Comparison of ENCODE assay signal across 8 mouse cellular contexts in the genomic region with DNA sequence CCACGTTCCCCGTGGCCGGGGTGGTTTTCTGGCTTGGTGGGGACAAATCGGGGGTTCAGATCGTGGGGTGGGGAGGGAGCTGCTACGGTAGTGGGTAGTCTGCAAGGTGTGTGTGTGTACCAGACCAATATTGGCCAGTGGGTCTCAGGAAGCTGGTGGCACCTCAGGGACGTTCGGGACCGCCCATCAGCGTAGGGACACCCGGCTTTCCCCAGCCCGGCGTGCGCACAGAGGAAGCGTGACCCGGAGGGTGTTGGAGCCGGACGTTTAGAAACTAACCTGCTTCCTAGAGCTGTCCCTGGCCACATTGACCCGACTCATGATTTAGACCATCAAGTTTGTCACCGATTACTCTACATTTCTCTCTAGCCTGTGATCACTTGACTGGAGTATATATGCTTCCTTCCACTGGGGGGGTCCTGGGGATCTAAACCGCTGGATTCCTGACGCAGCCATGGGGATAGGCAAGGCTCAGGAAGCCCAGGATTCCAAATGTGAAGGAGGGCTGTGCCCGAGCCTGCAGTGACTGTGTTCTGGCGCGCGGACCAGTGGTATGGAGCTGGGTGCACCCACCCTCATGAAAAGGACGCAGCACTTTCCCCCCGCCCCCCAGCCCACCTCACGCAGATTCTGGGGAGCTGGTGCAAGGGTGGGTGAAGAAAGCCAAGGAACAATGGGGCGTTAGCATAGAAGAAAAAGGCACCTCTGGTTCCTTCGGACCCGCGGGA.
DNase-seq lines count a peak whose midpoint lies in the region; ATAC-seq and TF ChIP-seq lines count a peak whose summit lies in the region.

No protein-coding gene starts in this region.

- peak overlapping the region; percentile 40 for H3K4me3 ChIP-seq in thymus, adult 2 months (ENCODE audit: control insufficient read depth, insufficient read depth, low read length)
- peak overlapping the region; percentile 73 for H3K4me3 ChIP-seq in heart, embryonic 15.5 days
- peak overlapping the region; percentile 81 for H3K4me3 ChIP-seq in limb, embryonic 10.5 days
- peak overlapping the region; percentile 86 for H3K4me3 ChIP-seq in midbrain, embryonic 16.5 days (ENCODE audit: low read depth, low read length)

- H3K27ac ChIP-seq in thymus, adult 2 months (ENCODE audit: control insufficient read depth, insufficient read depth, low read length) = no peak overlapping the region
- H3K27ac ChIP-seq in heart, embryonic 15.5 days = no peak overlapping the region
- peak overlapping the region; percentile 81 for H3K27ac ChIP-seq in limb, embryonic 10.5 days
- H3K27ac ChIP-seq in midbrain, embryonic 16.5 days (ENCODE audit: low read length) = peak overlapping the region; percentile 91

- WGBS in thymus, adult 2 months = 3% methylated on average over 33 of the region's 33 CpGs
- under 1% methylated on average over 33 of the region's 33 CpGs for WGBS in heart, embryonic 15.5 days
- WGBS in limb, embryonic 10.5 days = under 1% methylated on average over 33 of the region's 33 CpGs
- WGBS in midbrain, embryonic 16.5 days = 0% methylated on average over 33 of the region's 33 CpGs

- no peak for DNase-seq in thymus, adult 2 months
- DNase-seq in thymus, postnatal 0 days (ENCODE audit: low spot score) = no peak
- DNase-seq in embryo, embryonic 11 days = peak; percentile 56
- DNase-seq in limb, embryonic 10.5 days (ENCODE audit: low spot score) = peak; percentile 68
- no peak for DNase-seq in layer of hippocampus, postnatal 25 days (ENCODE audit: extremely low spot score in 1 of 2, low spot score in 1 of 2)
- no peak for DNase-seq in testis, postnatal 10 days (ENCODE audit: low spot score)

- H3K36me3 ChIP-seq in thymus, adult 2 months (ENCODE audit: control insufficient read depth, insufficient read depth, low read length) = no peaks in the 10 kb centered on the region
- no peaks in the 10 kb centered on the region for H3K36me3 ChIP-seq in heart, embryonic 15.5 days
- no peaks in the 10 kb centered on the region for H3K36me3 ChIP-seq in limb, embryonic 10.5 days
- no peaks in the 10 kb centered on the region for H3K36me3 ChIP-seq in midbrain, embryonic 16.5 days (ENCODE audit: control insufficient read depth, insufficient read depth, low read length)

- TF ChIP-seq CTCF in thymus, adult 2 months (IDR thresholded peaks at IDR 0.05; ENCODE audit: borderline replicate concordance, control insufficient read depth, extremely low read depth, insufficient read depth, low read length, poor library complexity) = no peak

- H3K9ac ChIP-seq in heart, embryonic 15.5 days = peak overlapping the region; percentile 49
- peak overlapping the region; percentile 77 for H3K9ac ChIP-seq in midbrain, embryonic 16.5 days (ENCODE audit: low read depth, low read length)

- peaks cover 25% of the 10 kb centered on the region for H3K4me1 ChIP-seq in thymus, adult 2 months (replicated peaks; ENCODE audit: control insufficient read depth, insufficient read depth, low read length)
- peaks cover 32% of the 10 kb centered on the region for H3K4me1 ChIP-seq in heart, embryonic 15.5 days (replicated peaks)
- H3K4me1 ChIP-seq in limb, embryonic 10.5 days = peaks cover 38% of the 10 kb centered on the region
- H3K4me1 ChIP-seq in midbrain, embryonic 16.5 days (ENCODE audit: control insufficient read depth, insufficient read depth, low read length) = peaks cover 22% of the 10 kb centered on the region; the same call in 1 of the 2 replicates

- no peak for ATAC-seq in heart, embryonic 15.5 days (replicated peaks; ENCODE audit: insufficient number of reproducible peaks, insufficient read depth, low FRiP score, low read depth)
- peak; percentile 55 for ATAC-seq in midbrain, embryonic 16.5 days

- H3K9me3 ChIP-seq in heart, embryonic 15.5 days (replicated peaks) = no peaks in the 10 kb centered on the region
- no peaks in the 10 kb centered on the region for H3K9me3 ChIP-seq in limb, embryonic 10.5 days (replicated peaks)
- no peaks in the 10 kb centered on the region for H3K9me3 ChIP-seq in midbrain, embryonic 16.5 days (replicated peaks; ENCODE audit: control insufficient read depth, low read length, poor library complexity, severe bottlenecking)

- H3K4me2 ChIP-seq in heart, embryonic 15.5 days = peak overlapping the region; percentile 98
- H3K4me2 ChIP-seq in midbrain, embryonic 16.5 days (ENCODE audit: low read length) = peak overlapping the region; percentile 63

- peaks cover 38% of the 10 kb centered on the region for H3K27me3 ChIP-seq in thymus, adult 2 months (ENCODE audit: control insufficient read depth, insufficient read depth, low read length)
- peaks cover 93% of the 10 kb centered on the region for H3K27me3 ChIP-seq in heart, embryonic 15.5 days
- H3K27me3 ChIP-seq in limb, embryonic 10.5 days (ENCODE audit: low read depth, poor library complexity, severe bottlenecking) = peaks cover 97% of the 10 kb centered on the region
- peaks cover 11% of the 10 kb centered on the region for H3K27me3 ChIP-seq in midbrain, embryonic 16.5 days (ENCODE audit: control insufficient read depth, insufficient read depth, low read depth, low read length)

- no peak for TF ChIP-seq POLR2A in thymus, adult 2 months (IDR thresholded peaks at IDR 0.05; ENCODE audit: control insufficient read depth, extremely low read depth, insufficient read depth, low read length, poor library complexity)

Comparison
In these comparisons a context has a peak if more than half of its experiments do, and no peak if none do; other contexts are left out.
1. DNase-seq: peak in embryo, embryonic 11 days (single experiment) and limb, embryonic 10.5 days (single experiment); none in thymus, adult 2 months (single experiment), thymus, postnatal 0 days (single experiment), layer of hippocampus, postnatal 25 days (0 of 2) and testis, postnatal 10 days (single experiment).
2. H3K27ac ChIP-seq: peak in limb, embryonic 10.5 days (single experiment) and midbrain, embryonic 16.5 days (single experiment); none in thymus, adult 2 months (single experiment) and heart, embryonic 15.5 days (single experiment).
3. Peak in every context shown above with its lines, with median percentiles within 50 percentile points of each other: H3K4me3 ChIP-seq.